ENCODE assay signal across 9 mouse cellular contexts in genomic region chr2:79428022-79428421, GRCm38 (mm10). TPM values are rescaled to one million over a fixed set of nuclear protein-coding genes. Genes with fewer than 3 reads are reported as not detected.
A peak's percentile ranks its signal among the peaks of the same experiment; 100 is the strongest.
DNase-seq lines count a peak whose midpoint lies in the region; ATAC-seq and TF ChIP-seq lines count a peak whose summit lies in the region.
"Had no signal": no experiment of that assay in that cellular context is flagged by ENCODE, and none has a peak within 500 bp of the region (broad histone marks: within the 10 kb centered on the region; RNA-seq: fewer than 3 reads in every experiment).

No protein-coding gene starts in this region.

- H3K36me3 ChIP-seq in forebrain, embryonic 14.5 days (ENCODE audit: control insufficient read depth, insufficient read depth, low read length), result no peaks in the 10 kb centered on the region
- no peaks in the 10 kb centered on the region for H3K36me3 ChIP-seq in forebrain, embryonic 13.5 days (ENCODE audit: poor library complexity, severe bottlenecking)
- no peaks in the 10 kb centered on the region for H3K36me3 ChIP-seq in kidney, postnatal 0 days (ENCODE audit: insufficient read depth, low read length)
- no peaks in the 10 kb centered on the region for H3K36me3 ChIP-seq in embryonic facial prominence, embryonic 10.5 days (replicated peaks)
- no peaks in the 10 kb centered on the region for H3K36me3 ChIP-seq in limb, embryonic 11.5 days (ENCODE audit: control insufficient read depth, insufficient read depth, low read length)

- peaks cover 14% of the 10 kb centered on the region; the same call in 1 of the 2 replicates for H3K27me3 ChIP-seq in forebrain, embryonic 14.5 days (replicated peaks; ENCODE audit: control insufficient read depth, insufficient read depth, low read length)
- H3K27me3 ChIP-seq in forebrain, embryonic 13.5 days, result peaks cover 31% of the 10 kb centered on the region
- no peaks in the 10 kb centered on the region for H3K27me3 ChIP-seq in kidney, postnatal 0 days (ENCODE audit: insufficient read depth, low read length)
- peaks cover 53% of the 10 kb centered on the region for H3K27me3 ChIP-seq in embryonic facial prominence, embryonic 10.5 days (replicated peaks; ENCODE audit: low read depth, poor library complexity, severe bottlenecking)
- H3K27me3 ChIP-seq in limb, embryonic 11.5 days (ENCODE audit: control insufficient read depth, insufficient read depth, low read length), result no peaks in the 10 kb centered on the region

- H3K4me3 ChIP-seq in forebrain, embryonic 14.5 days (ENCODE audit: low read depth, low read length), result no peak overlapping the region
- H3K4me3 ChIP-seq in forebrain, embryonic 13.5 days, result no peak overlapping the region
- H3K4me3 ChIP-seq in kidney, postnatal 0 days (replicated peaks; ENCODE audit: low read depth, low read length), result 0 out of 2 replicates have a peak overlapping the region, but pooled peaks have one; percentile 46
- peak overlapping the region; percentile 67 for H3K4me3 ChIP-seq in embryonic facial prominence, embryonic 10.5 days
- no peak overlapping the region; the same call in 1 of the 2 replicates for H3K4me3 ChIP-seq in limb, embryonic 11.5 days (ENCODE audit: low read depth, low read length)

- DNase-seq in forebrain, embryonic 14.5 days (ENCODE audit: low spot score), result no peak
- DNase-seq in kidney, postnatal 0 days (ENCODE audit: low spot score), result no peak
- DNase-seq in kidney, adult 8-10 months, result no peak
- DNase-seq in embryonic facial prominence, embryonic 10.5 days (ENCODE audit: low spot score), result peak; percentile 15
- peak; percentile 44 for DNase-seq in limb, embryonic 11.5 days (ENCODE audit: low spot score)
- no peak for DNase-seq in yolk sac, embryonic 10.5 days (ENCODE audit: low spot score)
- no peak for DNase-seq in urinary bladder, postnatal 10 days (ENCODE audit: low spot score)

- peaks cover 7% of the 10 kb centered on the region for H3K4me1 ChIP-seq in forebrain, embryonic 14.5 days (ENCODE audit: control insufficient read depth, insufficient read depth, low read length)
- peaks cover 13% of the 10 kb centered on the region for H3K4me1 ChIP-seq in forebrain, embryonic 13.5 days
- 0 out of 2 replicates have a peak, but pooled peaks cover 3% of the 10 kb centered on the region for H3K4me1 ChIP-seq in kidney, postnatal 0 days (replicated peaks; ENCODE audit: insufficient read depth, low read length)
- H3K4me1 ChIP-seq in embryonic facial prominence, embryonic 10.5 days, result peaks cover 25% of the 10 kb centered on the region
- peaks cover 3% of the 10 kb centered on the region; the same call in 1 of the 2 replicates for H3K4me1 ChIP-seq in limb, embryonic 11.5 days (ENCODE audit: control insufficient read depth, insufficient read depth, low read length)

- peak overlapping the region; percentile 70; the same call in 1 of the 2 replicates for H3K4me2 ChIP-seq in forebrain, embryonic 14.5 days (ENCODE audit: low read length)
- no peak overlapping the region; the same call in 1 of the 2 replicates for H3K4me2 ChIP-seq in forebrain, embryonic 13.5 days
- peak overlapping the region; percentile 90; the same call in 1 of the 2 replicates for H3K4me2 ChIP-seq in kidney, postnatal 0 days (ENCODE audit: low read length)
- H3K4me2 ChIP-seq in limb, embryonic 11.5 days (ENCODE audit: low read depth, severe bottlenecking), result peak overlapping the region; percentile 93

- 22% methylated on average over 6 of the region's 6 CpGs for WGBS in forebrain, embryonic 14.5 days
- WGBS in forebrain, embryonic 13.5 days, result 22% methylated on average over 6 of the region's 6 CpGs
- 14% methylated on average over 6 of the region's 6 CpGs for WGBS in kidney, postnatal 0 days
- 17% methylated on average over 6 of the region's 6 CpGs for whole genome bisulfite sequencing in embryonic facial prominence, embryonic 10.5 days
- WGBS in limb, embryonic 11.5 days, result 15% methylated on average over 6 of the region's 6 CpGs

- no peak for TF ChIP-seq CTCF in kidney, postnatal 0 days (IDR thresholded peaks at IDR 0.05; ENCODE audit: low read depth)

- no peaks in the 10 kb centered on the region for H3K9me3 ChIP-seq in forebrain, embryonic 14.5 days (replicated peaks; ENCODE audit: control insufficient read depth, low read length)
- H3K9me3 ChIP-seq in forebrain, embryonic 13.5 days (replicated peaks), result 0 out of 2 replicates have a peak, but pooled peaks cover 3% of the 10 kb centered on the region
- no peaks in the 10 kb centered on the region for H3K9me3 ChIP-seq in kidney, postnatal 0 days (replicated peaks; ENCODE audit: low read length)
- no peaks in the 10 kb centered on the region for H3K9me3 ChIP-seq in embryonic facial prominence, embryonic 10.5 days
- no peaks in the 10 kb centered on the region for H3K9me3 ChIP-seq in limb, embryonic 11.5 days (ENCODE audit: control insufficient read depth, low read length)

- H3K27ac ChIP-seq in forebrain, embryonic 14.5 days (ENCODE audit: low read depth, low read length), result no peak overlapping the region
- H3K27ac ChIP-seq in forebrain, embryonic 13.5 days, result no peak overlapping the region
- no peak overlapping the region for H3K27ac ChIP-seq in kidney, postnatal 0 days
- no peak overlapping the region for H3K27ac ChIP-seq in embryonic facial prominence, embryonic 10.5 days (replicated peaks)
- no peak overlapping the region for H3K27ac ChIP-seq in limb, embryonic 11.5 days (replicated peaks; ENCODE audit: low read depth, low read length)

- H3K9ac ChIP-seq in forebrain, embryonic 14.5 days (ENCODE audit: low read length), result no peak overlapping the region
- H3K9ac ChIP-seq in forebrain, embryonic 13.5 days, result no peak overlapping the region
- no peak overlapping the region for H3K9ac ChIP-seq in kidney, postnatal 0 days (ENCODE audit: low read depth, low read length)
- H3K9ac ChIP-seq in limb, embryonic 11.5 days (ENCODE audit: low read length), result no peak overlapping the region

- no peak for ATAC-seq in forebrain, embryonic 14.5 days
- no peak for ATAC-seq in forebrain, embryonic 13.5 days
- no peak for ATAC-seq in kidney, postnatal 0 days (replicated peaks; ENCODE audit: low FRiP score, low read depth)
- ATAC-seq in limb, embryonic 11.5 days (ENCODE audit: insufficient number of reproducible peaks, low FRiP score, low TSS enrichment, low read depth), result 0 out of 2 replicates have a peak, but pooled peaks have one; percentile 75
- ATAC-seq: inflammation-experienced regulatory T-cells, adult 6 months had no signal

RNA-seq across cellular contexts. Expression of gene Neurod1, which starts 28.5 kb away (rescaled TPM):
- polyA plus RNA-seq in forebrain, embryonic 14.5 days (2014; fragmentation: Nextera tagmentation; extraction: Ambion mirVana), result 44.4 and 60.1 TPM in 2 replicates
- polyA plus RNA-seq in forebrain, embryonic 13.5 days (2015; fragmentation: Nextera tagmentation; extraction: Ambion mirVana), result 48.8 and 52.5 TPM in 2 replicates
- not detected in 2 replicates for polyA plus RNA-seq in kidney, postnatal 0 days (2015; fragmentation: Nextera tagmentation; extraction: Ambion mirVana)
- polyA plus RNA-seq in embryonic facial prominence, embryonic 10.5 days (2016; fragmentation: Nextera tagmentation; extraction: Ambion mirVana), result 25.1 and 28.7 TPM in 2 replicates
- polyA plus RNA-seq in limb, embryonic 11.5 days (2014; fragmentation: Nextera tagmentation; extraction: Ambion mirVana), result 0.20 TPM in 1 of 2 replicates, not detected in the other
- polyA plus RNA-seq: inflammation-experienced regulatory T-cells, adult 6 months had no signal

RNA-seq across cellular contexts. Expression of gene Cerkl, which starts 28.6 kb away (rescaled TPM):
- polyA plus RNA-seq in forebrain, embryonic 14.5 days (2014; fragmentation: Nextera tagmentation; extraction: Ambion mirVana), result 1.1 and 2.0 TPM in 2 replicates
- polyA plus RNA-seq in forebrain, embryonic 13.5 days (2015; fragmentation: Nextera tagmentation; extraction: Ambion mirVana), result 1.7 and 2.4 TPM in 2 replicates
- polyA plus RNA-seq in kidney, postnatal 0 days (2015; fragmentation: Nextera tagmentation; extraction: Ambion mirVana), result 1.9 and 2.1 TPM in 2 replicates
- 4.5 and 5.2 TPM in 2 replicates for polyA plus RNA-seq in embryonic facial prominence, embryonic 10.5 days (2016; fragmentation: Nextera tagmentation; extraction: Ambion mirVana)
- polyA plus RNA-seq in limb, embryonic 11.5 days (2014; fragmentation: Nextera tagmentation; extraction: Ambion mirVana), result 0.30 and 1.0 TPM in 2 replicates

Comparison
In these comparisons a context has a peak if more than half of its experiments do, and no peak if none do; other contexts are left out.
1. DNase-seq: peak in embryonic facial prominence, embryonic 10.5 days (single experiment) and limb, embryonic 11.5 days (single experiment); none in forebrain, embryonic 14.5 days (single experiment), kidney, postnatal 0 days (single experiment), kidney, adult 8-10 months (0 of 2), yolk sac, embryonic 10.5 days (single experiment) and urinary bladder, postnatal 10 days (single experiment).
2. H3K4me3 ChIP-seq: peak in kidney, postnatal 0 days (single experiment) and embryonic facial prominence, embryonic 10.5 days (single experiment); none in forebrain, embryonic 14.5 days (single experiment), forebrain, embryonic 13.5 days (single experiment) and limb, embryonic 11.5 days (single experiment).
3. RNA of gene Neurod1, which starts 28.5 kb away (polyA plus RNA-seq): 48.8 to 52.5 TPM in forebrain, embryonic 13.5 days, 44.4 to 60.1 TPM in forebrain, embryonic 14.5 days and 25.1 to 28.7 TPM in embryonic facial prominence, embryonic 10.5 days; 0.20 TPM in limb, embryonic 11.5 days and not detected in kidney, postnatal 0 days; every median in the first group is over 10 times any median in the second.